Mouse (Mus musculus) hindbrain, embryonic 14.5 days (tissue): ENCODE measurements at regions not wholly inside any gene's neighbourhood (a gene's known extent, or its start where the extent isn't known, plus 50 kb on each side); places are given as distances from the start of the nearest gene placed in this dataset.
A peak's percentile ranks its signal among the peaks of the same experiment; 100 is the strongest.

ENCODE experiments used
- ATAC-seq: fragments of 200-750 bp; cut with Nextera tagmentation; 2 replicates; pipeline ENCODE4 v1.8.0; 2017; ENCODE audit warnings: moderate number of reproducible peaks, mild to moderate bottlenecking, moderate TSS enrichment, moderate library complexity; ENCODE audit not compliant: low FRiP score
- DNase-seq: peaks from one replicate; pipeline ENCODE4 v3.0.0-alpha.2; 2015; ENCODE audit warnings: low spot score
- H3K27ac ChIP-seq: fragments of 300-500 bp; sonication (generic); 2 replicates; pipeline ENCODE4 v1.5.1; 2014; ENCODE audit warnings: mild to moderate bottlenecking, moderate library complexity
- H3K27me3 ChIP-seq: fragments of 300-500 bp; sonication (generic); 2 replicates; pipeline ENCODE4 v1.6.1; 2014; ENCODE audit warnings: mild to moderate bottlenecking, low read length, mixed read lengths; ENCODE audit not compliant: control insufficient read depth, insufficient read depth
- H3K36me3 ChIP-seq: fragments of 300-500 bp; sonication (generic); replicated peaks from 2 replicates; pipeline ENCODE4 v1.6.1; 2014; ENCODE audit not compliant: control insufficient read depth, insufficient read depth
- H3K4me1 ChIP-seq: fragments of 300-500 bp; sonication (generic); replicated peaks from 2 replicates; pipeline ENCODE4 v1.6.1; 2014; ENCODE audit warnings: antibody characterized with exemption, low read length, mixed read lengths; ENCODE audit not compliant: control insufficient read depth, insufficient read depth
- H3K4me2 ChIP-seq: fragments of 300-500 bp; sonication (generic); replicated peaks from 2 replicates; pipeline ENCODE4 v1.6.1; 2014; ENCODE audit warnings: mild to moderate bottlenecking, moderate library complexity
- H3K4me3 ChIP-seq: fragments of 300-500 bp; sonication (generic); replicated peaks from 2 replicates; pipeline ENCODE4 v1.5.1; 2014; ENCODE audit warnings: mild to moderate bottlenecking, low read length
- H3K9ac ChIP-seq: fragments of 300-500 bp; sonication (generic); 2 replicates; pipeline ENCODE4 v1.6.1; 2014
- H3K9me3 ChIP-seq: fragments of 300-500 bp; sonication (generic); 2 replicates; pipeline ENCODE4 v1.6.1; 2016; ENCODE audit warnings: low read length; ENCODE audit not compliant: control insufficient read depth
- WGBS: fragments of 180-500 bp; shearing (Covaris S2); extraction: QIAGEN DNeasy Blood & Tissue Kit; methylation state at CpG from one replicate; pipeline ENCODE4 v1.1.7; 2014; 5-methylcytosine and 5-hydroxymethylcytosine counted together

- ATAC-seq (no peak), DNase-seq (no peak)
- H3K4me2 ChIP-seq, result no peak overlapping the region
- no peaks in the 10 kb centered on the region for H3K36me3 ChIP-seq
- H3K27ac ChIP-seq, result no peak overlapping the region
- no peak overlapping the region for H3K4me3 ChIP-seq
- H3K27me3 ChIP-seq, result no peaks in the 10 kb centered on the region; the same call in 1 of the 2 replicates
- no peaks in the 10 kb centered on the region for H3K4me1 ChIP-seq
- no peak overlapping the region for H3K9ac ChIP-seq
- H3K9me3 ChIP-seq, result no peaks in the 10 kb centered on the region
These were observed 450.9 kb upstream of the Adgrl2 start for GRCm38 (mm10) chr3:149441227-149441626.

DNA sequence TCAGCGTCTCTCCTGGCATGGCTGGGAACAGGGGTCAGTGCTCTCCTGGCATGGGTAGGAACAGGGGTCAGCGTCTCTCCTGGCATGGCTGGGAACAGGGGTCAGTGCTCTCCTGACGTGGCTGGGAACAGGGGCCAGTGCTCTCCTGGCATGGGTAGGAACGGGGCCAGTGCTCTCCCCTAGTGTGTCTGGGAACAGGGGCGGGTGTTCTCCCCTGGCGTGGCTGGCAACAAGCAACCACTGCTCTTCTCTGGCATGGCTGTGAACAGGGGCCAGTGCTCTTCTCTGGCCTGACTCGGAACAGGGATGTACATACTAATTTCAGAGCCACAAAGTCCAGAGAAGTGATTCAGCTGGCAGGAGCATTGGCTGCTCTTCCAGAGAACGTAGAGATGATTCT is 447.4 kb upstream of the Adgrl2 start:
- no peaks in the 10 kb centered on the region for H3K9me3 ChIP-seq
- WGBS, result 88% methylated on average over 8 of the region's 8 CpGs
- ATAC-seq, result no peak
- no peak overlapping the region for H3K4me3 ChIP-seq
- no peak overlapping the region for H3K4me2 ChIP-seq
- no peak for DNase-seq
- H3K4me1 ChIP-seq, result no peaks in the 10 kb centered on the region
- no peak overlapping the region for H3K9ac ChIP-seq
- H3K27me3 ChIP-seq, result no peaks in the 10 kb centered on the region
- no peaks in the 10 kb centered on the region for H3K36me3 ChIP-seq
- no peak overlapping the region for H3K27ac ChIP-seq

- no peak overlapping the region for H3K4me2 ChIP-seq
- H3K9me3 ChIP-seq, result no peaks in the 10 kb centered on the region
- H3K27me3 ChIP-seq, result no peaks in the 10 kb centered on the region
- no peaks in the 10 kb centered on the region for H3K4me1 ChIP-seq
- no peak overlapping the region for H3K27ac ChIP-seq
- DNase-seq (no peak), ATAC-seq (no peak)
- no peak overlapping the region for H3K9ac ChIP-seq
- WGBS, result 84% methylated on average over 6 of the region's 6 CpGs
- no peaks in the 10 kb centered on the region for H3K36me3 ChIP-seq
- H3K4me3 ChIP-seq, result no peak overlapping the region
These were observed 446.6 kb upstream of the Adgrl2 start for GRCm38 (mm10) chr3:149436944-149437343.

DNA sequence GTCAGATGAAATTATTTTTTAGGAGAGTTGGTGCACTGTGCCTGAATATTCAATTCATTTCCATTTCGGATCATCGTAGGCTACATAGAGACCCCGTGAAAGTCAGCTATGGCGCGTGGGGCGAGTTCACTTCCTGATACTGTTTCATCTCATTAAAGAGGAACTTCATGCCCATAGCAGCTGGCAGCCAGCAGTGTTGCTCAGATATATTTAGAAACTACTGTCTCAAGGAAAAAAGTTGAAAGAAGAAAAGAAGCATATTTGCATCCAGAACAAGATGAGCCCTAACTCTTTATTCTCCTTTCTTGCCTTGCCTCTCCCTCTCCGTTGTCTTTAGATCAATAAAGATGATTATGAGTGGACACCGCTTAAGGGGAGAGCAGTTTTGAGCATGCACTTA is 446.1 kb upstream of the Adgrl2 start:
- Histone ChIP-seq H3K9ac (no peak overlapping the region), H3K9me3 (no peaks in the 10 kb centered on the region), H3K27me3 (no peaks in the 10 kb centered on the region), H3K4me2 (no peak overlapping the region), H3K27ac (no peak overlapping the region), H3K4me3 (no peak overlapping the region), H3K36me3 (no peaks in the 10 kb centered on the region), H3K4me1 (no peaks in the 10 kb centered on the region)
- DNase-seq (no peak), ATAC-seq (no peak)
- 89% methylated on average over 8 of the region's 8 CpGs for WGBS

DNA sequence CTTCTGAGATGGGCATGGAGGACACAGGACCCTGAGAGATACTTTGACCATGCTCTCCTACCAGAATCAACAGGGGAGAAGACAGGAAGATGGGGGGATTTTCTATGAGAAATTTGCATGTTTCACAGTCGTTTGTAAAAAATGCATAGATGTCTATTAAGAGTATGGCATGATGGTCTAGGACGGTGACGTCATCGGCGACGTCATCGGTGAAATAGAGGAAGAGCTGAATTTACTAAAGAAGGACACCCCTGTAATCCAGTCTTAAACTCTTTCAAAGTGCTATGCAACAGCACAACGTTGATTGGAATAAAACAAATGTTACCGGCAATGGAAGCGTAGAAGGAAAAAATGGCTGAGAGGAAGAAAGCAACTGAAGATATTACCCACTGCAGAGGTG is 441.4 kb upstream of the Adgrl2 start:
- DNase-seq, result no peak
- WGBS, result 91% methylated on average over 10 of the region's 10 CpGs
- ATAC-seq, result no peak
- Histone ChIP-seq H3K27me3 (no peaks in the 10 kb centered on the region), H3K4me3 (no peak overlapping the region), H3K4me2 (no peak overlapping the region), H3K36me3 (no peaks in the 10 kb centered on the region), H3K9me3 (no peaks in the 10 kb centered on the region), H3K27ac (no peak overlapping the region), H3K9ac (no peak overlapping the region), H3K4me1 (no peaks in the 10 kb centered on the region)

DNA sequence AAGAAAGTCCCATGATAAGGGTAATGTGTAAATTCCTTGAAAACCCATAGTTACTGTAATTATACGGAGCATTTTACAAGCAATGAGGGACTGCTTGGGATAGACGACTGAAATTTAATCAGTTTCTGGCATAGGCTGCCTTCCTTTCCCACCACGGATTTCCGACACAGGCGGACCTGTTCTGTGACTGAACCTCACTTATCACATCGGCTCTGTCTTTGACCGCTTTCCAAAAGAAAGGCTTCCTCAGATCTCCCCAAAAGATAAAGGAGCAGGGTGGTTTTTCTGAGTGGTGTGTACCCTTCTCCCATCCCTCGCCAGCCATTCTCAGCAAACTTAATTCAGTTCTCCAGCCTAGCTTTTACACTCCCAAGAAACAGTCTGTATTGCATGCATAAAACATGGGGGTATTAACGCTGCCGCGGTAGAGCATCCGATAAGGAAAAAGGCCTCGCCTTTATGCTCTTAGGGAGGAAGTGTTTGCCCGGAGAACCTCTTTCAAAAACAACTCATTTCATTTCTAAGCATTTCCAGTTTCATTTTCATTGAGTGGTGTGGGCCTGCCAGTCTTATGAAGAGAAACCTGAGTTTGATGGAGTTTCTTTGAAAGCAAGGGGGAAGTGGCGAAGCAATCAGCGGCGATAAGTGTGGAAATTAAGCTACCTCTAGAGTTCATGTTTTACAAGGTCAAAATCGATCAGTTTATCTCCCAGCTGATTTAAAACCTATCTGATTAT is 435.8 kb upstream of the Adgrl2 start:
- H3K4me1 ChIP-seq, result peaks cover 6% of the 10 kb centered on the region; the same call in 1 of the 2 replicates
- no peaks in the 10 kb centered on the region for H3K36me3 ChIP-seq
- no peaks in the 10 kb centered on the region for H3K9me3 ChIP-seq
- ATAC-seq, result no peak
- H3K4me2 ChIP-seq, result peak overlapping the region; percentile 24
- WGBS, result 52% methylated on average over 18 of the region's 18 CpGs
- H3K27me3 ChIP-seq, result no peaks in the 10 kb centered on the region
- no peak overlapping the region for H3K9ac ChIP-seq
- no peak for DNase-seq
- H3K27ac ChIP-seq, result no peak overlapping the region
- H3K4me3 ChIP-seq, result no peak overlapping the region

DNA sequence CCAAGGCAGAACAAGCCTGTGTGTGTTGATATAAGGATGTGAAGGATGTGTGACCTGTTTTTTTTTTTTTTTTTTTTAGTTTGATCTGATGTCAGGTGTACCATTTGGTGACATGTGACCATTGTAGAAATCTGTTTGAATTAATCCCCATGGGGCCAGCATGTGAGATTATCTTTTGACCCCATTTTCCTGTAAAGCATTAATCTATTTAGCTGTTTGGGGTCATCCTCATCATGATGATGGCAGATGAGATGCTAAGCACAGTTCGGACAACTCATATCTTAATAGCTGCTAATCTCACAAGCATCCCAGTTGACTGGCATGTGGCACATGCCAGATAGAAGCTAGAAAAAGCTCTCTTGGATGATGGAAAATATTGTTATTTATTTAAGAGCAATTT is 434.0 kb upstream of the Adgrl2 start:
- Histone ChIP-seq H3K27ac (no peak overlapping the region), H3K9ac (no peak overlapping the region), H3K4me3 (no peak overlapping the region), H3K4me1 (peaks cover 6% of the 10 kb centered on the region; the same call in 1 of the 2 replicates), H3K27me3 (no peaks in the 10 kb centered on the region), H3K4me2 (no peak overlapping the region), H3K9me3 (no peaks in the 10 kb centered on the region), H3K36me3 (no peaks in the 10 kb centered on the region)
- no peak for ATAC-seq
- 78% methylated on average over 1 of the region's 1 CpGs for WGBS
- DNase-seq, result no peak

DNA sequence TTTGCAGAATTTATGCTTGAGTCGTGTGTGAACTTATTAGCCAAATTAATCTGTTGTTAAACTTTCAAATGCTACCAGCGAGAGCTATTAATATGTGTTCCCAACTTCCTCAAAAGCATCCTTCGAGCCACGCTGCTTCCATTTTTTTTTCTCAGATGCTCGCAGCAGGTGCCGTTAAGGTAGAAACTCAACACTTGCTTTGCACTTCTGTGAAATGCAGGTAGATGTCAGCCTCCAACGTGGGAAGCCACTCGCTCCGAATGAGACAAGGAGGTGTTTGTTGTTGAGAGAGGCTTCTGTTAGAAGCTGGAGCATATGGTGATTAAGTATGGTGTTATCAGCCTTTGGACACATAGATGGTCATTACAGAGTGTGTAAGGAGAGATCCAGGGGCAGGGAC is 433.1 kb upstream of the Adgrl2 start:
- no peak overlapping the region for H3K4me3 ChIP-seq
- H3K9me3 ChIP-seq, result no peaks in the 10 kb centered on the region
- H3K36me3 ChIP-seq, result no peaks in the 10 kb centered on the region
- no peak for DNase-seq
- no peaks in the 10 kb centered on the region for H3K27me3 ChIP-seq
- no peak for ATAC-seq
- no peak overlapping the region for H3K9ac ChIP-seq
- H3K4me1 ChIP-seq, result peaks cover 6% of the 10 kb centered on the region; the same call in 1 of the 2 replicates
- no peak overlapping the region for H3K4me2 ChIP-seq
- 73% methylated on average over 9 of the region's 9 CpGs for WGBS
- H3K27ac ChIP-seq, result no peak overlapping the region

DNA sequence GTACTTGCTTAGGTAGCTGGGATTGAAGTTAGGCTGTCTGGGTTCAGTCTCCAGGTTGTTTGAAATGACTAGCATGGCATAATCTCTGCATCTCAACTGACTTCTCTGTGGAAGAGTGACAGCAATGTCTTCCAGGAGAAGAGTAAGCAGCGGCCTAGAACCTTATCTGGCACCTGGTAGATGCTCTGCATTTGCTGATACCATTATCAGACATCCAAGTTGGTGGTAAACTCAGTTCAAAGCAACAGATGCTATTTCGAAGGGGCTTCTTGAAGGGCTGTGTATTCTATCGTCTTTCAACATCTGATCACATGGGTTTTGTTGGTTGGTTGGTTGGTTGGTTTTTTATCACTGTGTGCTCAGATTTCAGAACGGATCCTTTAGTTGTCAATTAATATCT is 424.7 kb upstream of the Adgrl2 start:
- no peak overlapping the region for H3K4me3 ChIP-seq
- H3K4me1 ChIP-seq, result no peaks in the 10 kb centered on the region
- no peak for DNase-seq
- no peak overlapping the region for H3K9ac ChIP-seq
- H3K27ac ChIP-seq, result no peak overlapping the region
- ATAC-seq, result no peak
- no peaks in the 10 kb centered on the region for H3K9me3 ChIP-seq
- 90% methylated on average over 4 of the region's 4 CpGs for WGBS
- no peaks in the 10 kb centered on the region for H3K36me3 ChIP-seq
- no peak overlapping the region for H3K4me2 ChIP-seq
- no peaks in the 10 kb centered on the region for H3K27me3 ChIP-seq

- no peak for DNase-seq
These were observed 422.8 kb upstream of the Adgrl2 start for GRCm38 (mm10) chr3:149413114-149413513.

More at GRCm38 (mm10) chr3:149413114-149413513, 422.8 kb upstream of the Adgrl2 start:
- no peak overlapping the region for H3K4me2 ChIP-seq
- no peak for ATAC-seq
- no peaks in the 10 kb centered on the region for H3K27me3 ChIP-seq
- no peak overlapping the region for H3K4me3 ChIP-seq
- WGBS, result 61% methylated on average over 4 of the region's 4 CpGs
- H3K9me3 ChIP-seq, result no peaks in the 10 kb centered on the region
- H3K4me1 ChIP-seq, result no peaks in the 10 kb centered on the region
- no peak overlapping the region for H3K9ac ChIP-seq
- no peak overlapping the region for H3K27ac ChIP-seq
- no peaks in the 10 kb centered on the region for H3K36me3 ChIP-seq
